Mouse (Mus musculus): Measurements from ENCODE around the gene Cldn5. TPM values are rescaled to one million over a fixed set of nuclear protein-coding genes. Genes with fewer than 3 reads are reported as not detected.

The Cldn5 gene
- polyA plus RNA-seq, 1 experiment from 2014 or later: 22.4 TPM

DNA sequence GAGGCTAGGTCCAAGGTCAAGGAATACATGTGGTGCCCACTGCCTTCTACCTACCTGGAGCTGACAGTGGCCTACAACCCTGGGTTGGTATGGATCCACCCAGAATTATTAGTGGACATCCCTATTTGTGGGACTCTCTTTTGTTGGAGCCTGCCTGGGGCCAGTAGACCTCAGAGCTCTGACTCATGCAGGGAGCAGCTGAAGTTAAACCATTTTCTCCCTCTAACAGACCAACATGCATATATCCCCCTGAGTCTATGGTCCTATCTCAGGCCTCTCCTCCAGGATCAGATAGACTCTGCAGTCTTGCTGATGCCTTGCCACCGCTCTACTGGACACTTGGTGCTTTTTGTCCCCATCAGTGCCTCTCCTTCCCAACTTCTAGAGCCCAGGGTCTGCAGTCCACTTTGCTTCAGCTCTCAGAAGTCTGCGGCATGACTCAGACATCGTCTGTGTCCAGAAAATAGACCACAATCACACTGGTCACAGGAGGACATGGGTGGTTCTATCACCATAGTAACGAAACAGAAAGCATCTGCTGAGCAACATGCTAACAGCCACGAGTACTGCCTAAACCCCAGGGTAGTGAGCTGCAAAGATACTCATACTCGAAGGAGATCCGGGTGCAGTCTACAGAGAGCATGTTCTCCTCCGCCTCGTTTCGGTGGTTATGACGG, 18.7 kb downstream of the Cldn5 start:
- 95% methylated on average over 11 of the region's 11 CpGs for WGBS
- Histone ChIP-seq H3K27ac (no peak overlapping the region), H3K4me1 (no peaks in the 10 kb centered on the region), H3K4me3 (no peak overlapping the region), H3K27me3 (no peaks in the 10 kb centered on the region), H3K4me2 (replicated peaks) (no peak overlapping the region), H3K9me3 (no peaks in the 10 kb centered on the region), H3K9ac (no peak overlapping the region), H3K36me3 (peaks cover 94% of the 10 kb centered on the region)
- ATAC-seq (ENCODE audit: low FRiP score, low read depth): no peak

DNA sequence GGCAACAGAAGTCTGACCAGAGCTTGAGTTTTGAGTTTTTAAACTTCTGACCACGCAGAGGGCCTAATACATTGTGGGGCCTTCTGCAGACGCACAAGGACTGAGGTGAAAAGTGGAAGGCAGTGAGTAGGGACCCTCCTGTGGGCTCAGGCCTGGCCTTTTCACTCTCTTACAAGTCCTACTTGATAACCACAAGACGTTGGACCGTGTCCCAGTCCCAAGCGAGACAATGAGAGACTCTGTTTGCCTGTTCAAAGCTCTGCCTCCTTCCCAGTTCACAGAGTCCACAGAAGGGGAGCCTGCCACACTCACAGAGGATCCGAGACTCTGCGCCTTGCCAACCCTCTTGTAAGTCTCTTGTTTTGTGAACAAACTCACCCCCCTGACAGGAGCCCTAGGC, 20.0 kb downstream of the Cldn5 start:
- H3K36me3 ChIP-seq: peaks cover 94% of the 10 kb centered on the region

DNA sequence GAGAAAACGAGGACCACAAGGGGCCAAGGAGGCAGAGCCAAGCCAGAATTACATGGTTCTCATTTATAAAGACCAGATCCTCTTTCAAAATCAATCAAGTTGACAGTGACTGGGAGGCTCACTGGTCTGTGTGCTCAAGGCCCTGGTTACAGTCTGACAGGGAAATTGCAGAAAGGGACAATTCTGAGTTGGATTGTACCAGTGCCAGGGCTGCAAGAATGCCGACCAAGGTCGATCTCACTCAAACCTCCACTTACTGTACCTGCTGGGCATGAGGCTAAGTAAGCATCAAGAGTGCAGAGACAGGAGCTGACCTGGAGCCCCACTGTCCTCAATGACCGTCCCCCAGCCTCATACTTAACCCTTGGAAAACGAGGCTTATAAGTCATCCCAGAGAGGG, 21.5 kb downstream of the Cldn5 start:
- H3K4me1 ChIP-seq: no peaks in the 10 kb centered on the region
- H3K4me3 ChIP-seq: no peak overlapping the region
- H3K27ac ChIP-seq: no peak overlapping the region
- H3K9me3 ChIP-seq: no peaks in the 10 kb centered on the region
- 90% methylated on average over 5 of the region's 5 CpGs for WGBS
- H3K4me2 ChIP-seq (replicated peaks): no peak overlapping the region
- H3K9ac ChIP-seq: no peak overlapping the region
- no peaks in the 10 kb centered on the region for H3K27me3 ChIP-seq
- peaks cover 84% of the 10 kb centered on the region for H3K36me3 ChIP-seq
- no peak for ATAC-seq (ENCODE audit: low FRiP score, low read depth)

More for the DNA sequence above, 20.0 kb downstream of the Cldn5 start:
- Histone ChIP-seq H3K27ac (no peak overlapping the region), H3K9me3 (no peaks in the 10 kb centered on the region), H3K4me3 (no peak overlapping the region), H3K4me1 (no peaks in the 10 kb centered on the region), H3K9ac (no peak overlapping the region), H3K27me3 (no peaks in the 10 kb centered on the region), H3K4me2 (replicated peaks) (no peak overlapping the region)
- ATAC-seq (ENCODE audit: low FRiP score, low read depth): no peak
- WGBS: 87% methylated on average over 7 of the region's 7 CpGs

DNA sequence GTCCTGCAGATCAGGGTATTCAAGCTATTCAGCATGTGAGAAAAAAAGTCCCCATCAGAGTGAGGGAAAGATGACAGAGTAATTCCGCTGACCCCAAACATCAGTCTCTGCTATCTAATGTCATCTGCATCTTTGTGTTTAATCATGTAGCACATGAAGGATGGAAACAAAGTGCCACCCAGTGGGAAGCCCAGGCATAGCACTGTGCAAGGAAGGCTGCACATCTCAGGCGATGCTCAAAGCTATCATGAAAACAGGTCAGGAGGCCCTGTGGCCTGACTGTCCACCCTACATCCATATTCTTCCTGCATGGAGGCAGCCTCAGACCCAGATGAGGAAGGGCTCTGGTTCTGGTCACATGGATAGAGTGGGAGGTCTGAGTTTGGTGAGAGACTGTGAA, 22.2 kb downstream of the Cldn5 start:
- Histone ChIP-seq H3K27ac (no peak overlapping the region), H3K27me3 (no peaks in the 10 kb centered on the region), H3K4me1 (no peaks in the 10 kb centered on the region), H3K36me3 (peaks cover 80% of the 10 kb centered on the region), H3K9me3 (no peaks in the 10 kb centered on the region), H3K4me2 (replicated peaks) (no peak overlapping the region), H3K4me3 (no peak overlapping the region), H3K9ac (no peak overlapping the region)
- 62% methylated on average over 2 of the region's 2 CpGs for WGBS
- no peak for ATAC-seq (ENCODE audit: low FRiP score, low read depth)

DNA sequence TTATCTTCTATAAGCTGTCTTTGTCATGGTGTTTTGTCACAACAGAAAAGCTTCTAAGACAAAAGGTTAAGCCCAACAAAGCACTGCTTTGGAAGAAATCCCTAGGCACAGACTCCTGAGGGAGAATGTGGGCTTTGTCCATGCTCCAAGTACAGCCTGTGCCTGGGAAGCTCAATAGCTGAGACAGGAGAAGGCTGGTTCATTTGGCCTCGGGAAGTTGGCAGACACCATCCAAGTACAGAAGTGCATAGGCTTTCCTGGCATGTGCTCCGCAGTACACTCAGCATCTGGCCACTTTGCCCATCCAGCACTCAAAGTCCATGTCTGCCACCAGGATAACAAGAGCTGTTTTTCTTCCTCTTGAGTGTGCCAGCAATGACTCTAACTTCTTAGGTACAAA, 29.1 kb downstream of the Cldn5 start:
- Histone ChIP-seq H3K9me3 (no peaks in the 10 kb centered on the region), H3K27ac (no peak overlapping the region), H3K27me3 (no peaks in the 10 kb centered on the region), H3K9ac (no peak overlapping the region), H3K4me2 (replicated peaks) (no peak overlapping the region), H3K36me3 (peaks cover 69% of the 10 kb centered on the region), H3K4me3 (no peak overlapping the region), H3K4me1 (peaks cover 4% of the 10 kb centered on the region; the same call in 1 of the 2 replicates)
- ATAC-seq (ENCODE audit: low FRiP score, low read depth): no peak
- WGBS: 95% methylated on average over 2 of the region's 2 CpGs

DNA sequence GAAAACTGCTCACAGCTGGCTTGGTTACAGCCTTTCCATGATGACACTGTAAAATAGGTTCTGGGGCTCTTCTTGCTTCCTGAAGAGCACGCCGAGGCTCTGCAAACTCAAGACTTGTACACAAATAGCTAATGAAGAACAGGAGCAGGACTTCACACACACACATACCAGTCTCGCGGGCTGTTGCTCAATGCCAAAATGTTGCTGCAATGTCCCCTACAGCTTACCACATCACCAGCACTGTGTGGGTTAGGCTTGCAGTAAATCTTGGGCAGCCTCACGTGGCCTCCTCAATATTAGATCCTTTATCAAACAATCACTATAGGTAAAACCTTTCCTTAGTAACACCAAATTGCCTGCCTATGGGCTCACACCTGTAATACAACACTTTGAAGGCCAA, 32.4 kb downstream of the Cldn5 start:
- H3K27ac ChIP-seq: no peak overlapping the region
- H3K9me3 ChIP-seq: no peaks in the 10 kb centered on the region
- 92% methylated on average over 5 of the region's 5 CpGs for WGBS
- peaks cover 21% of the 10 kb centered on the region for H3K4me1 ChIP-seq
- H3K4me3 ChIP-seq: no peak overlapping the region
- no peak overlapping the region for H3K4me2 ChIP-seq (replicated peaks)
- no peak overlapping the region for H3K9ac ChIP-seq
- H3K36me3 ChIP-seq: peaks cover 52% of the 10 kb centered on the region
- no peak for ATAC-seq (ENCODE audit: low FRiP score, low read depth)
- H3K27me3 ChIP-seq: no peaks in the 10 kb centered on the region

DNA sequence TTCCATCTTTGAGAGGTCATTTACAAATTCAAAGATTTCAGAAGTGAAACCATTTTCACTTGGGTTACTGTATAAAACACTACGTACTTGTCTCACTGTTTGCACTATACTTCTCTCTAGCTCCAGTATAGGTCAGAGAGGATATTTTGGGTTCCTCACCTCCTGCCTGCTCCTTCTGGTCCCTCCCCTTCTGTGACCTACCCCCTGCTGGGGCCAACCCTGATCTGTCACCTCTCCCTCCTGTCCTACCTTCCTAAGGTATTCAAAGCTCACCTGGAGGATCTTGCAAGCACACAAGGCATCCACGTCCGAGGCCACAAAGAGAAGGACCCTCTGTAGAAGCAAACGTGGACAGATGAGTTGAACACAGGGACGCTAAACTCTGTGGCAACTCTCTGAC, 34.4 kb downstream of the Cldn5 start:
- Histone ChIP-seq H3K4me2 (replicated peaks) (peak overlapping the region; percentile 93), H3K4me3 (peak overlapping the region; percentile 81), H3K27ac (no peak overlapping the region), H3K36me3 (peaks cover 51% of the 10 kb centered on the region), H3K27me3 (no peaks in the 10 kb centered on the region), H3K4me1 (peaks cover 21% of the 10 kb centered on the region), H3K9ac (peak overlapping the region; percentile 71), H3K9me3 (no peaks in the 10 kb centered on the region)
- 5% methylated on average over 5 of the region's 5 CpGs for WGBS
- peak; percentile 0; the same call in 1 of the 2 replicates for ATAC-seq (ENCODE audit: low FRiP score, low read depth)

DNA sequence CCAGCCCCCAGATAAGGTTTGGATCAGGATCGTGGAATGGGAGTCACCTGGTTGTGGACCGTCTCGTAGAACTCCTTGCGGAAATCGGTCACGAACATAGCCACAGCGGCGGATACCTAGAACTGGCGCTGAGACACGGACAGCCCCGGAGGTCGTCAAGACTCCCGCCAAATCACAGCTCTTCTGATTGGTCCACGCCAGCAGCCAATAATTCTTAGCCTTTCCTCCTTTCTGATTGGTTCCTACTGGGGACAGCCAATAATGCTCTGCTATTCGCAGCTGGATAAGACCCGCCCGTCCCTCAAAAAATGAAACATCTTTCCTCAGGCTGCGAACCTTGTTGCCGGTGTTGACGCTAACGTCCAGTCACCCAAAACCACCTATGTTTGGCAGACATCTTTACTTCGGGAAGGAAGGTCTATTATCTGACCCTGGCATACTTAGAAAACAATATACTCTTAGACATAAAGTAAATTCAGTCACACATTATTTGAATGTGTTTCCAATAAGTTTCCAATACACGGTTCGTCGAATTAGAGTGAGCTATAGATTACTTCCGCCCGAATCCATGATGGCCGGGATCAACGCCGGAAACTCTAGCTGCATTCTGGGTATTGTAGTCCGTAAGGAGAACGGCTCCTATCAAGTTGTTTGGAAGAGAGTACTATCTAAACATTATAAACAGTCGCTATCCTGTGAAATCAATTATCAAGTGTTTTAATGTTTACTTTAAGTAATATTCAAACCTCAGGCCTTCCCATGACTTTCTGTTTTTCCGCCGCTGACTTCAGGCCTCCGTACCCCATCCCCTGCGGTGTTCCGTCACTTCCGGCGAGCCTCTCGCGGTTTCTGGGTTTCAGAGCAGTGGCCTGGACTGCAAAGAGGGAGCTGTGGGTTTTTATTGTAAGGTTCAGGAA, 35.1 kb downstream of the Cldn5 start, which contains the start of the genes Ufd1 and Cdc45:
TSS of gene Ufd1 (plus strand) at position 312 of the 917 bp plus-strand sequence.
TSS of gene Cdc45 (minus strand) at position 520 of the 917 bp plus-strand sequence.
- Histone ChIP-seq H3K9ac (peak within 1 kb of the TSS; percentile 93), H3K4me1 (peaks cover 21% of the 10 kb centered on the region), H3K9me3 (no peaks in the 10 kb centered on the region), H3K4me3 (peak within 1 kb of the TSS; percentile 81), H3K27ac (peak within 1 kb of the TSS; percentile 72; the same call in 1 of the 2 replicates), H3K4me2 (replicated peaks) (peak within 1 kb of the TSS; percentile 93), H3K27me3 (no peaks in the 10 kb centered on the region), H3K36me3 (peaks cover 51% of the 10 kb centered on the region)
- peak; percentile 96 for ATAC-seq (ENCODE audit: low FRiP score, low read depth)
- under 1% methylated on average over 42 of the region's 42 CpGs for WGBS

DNA sequence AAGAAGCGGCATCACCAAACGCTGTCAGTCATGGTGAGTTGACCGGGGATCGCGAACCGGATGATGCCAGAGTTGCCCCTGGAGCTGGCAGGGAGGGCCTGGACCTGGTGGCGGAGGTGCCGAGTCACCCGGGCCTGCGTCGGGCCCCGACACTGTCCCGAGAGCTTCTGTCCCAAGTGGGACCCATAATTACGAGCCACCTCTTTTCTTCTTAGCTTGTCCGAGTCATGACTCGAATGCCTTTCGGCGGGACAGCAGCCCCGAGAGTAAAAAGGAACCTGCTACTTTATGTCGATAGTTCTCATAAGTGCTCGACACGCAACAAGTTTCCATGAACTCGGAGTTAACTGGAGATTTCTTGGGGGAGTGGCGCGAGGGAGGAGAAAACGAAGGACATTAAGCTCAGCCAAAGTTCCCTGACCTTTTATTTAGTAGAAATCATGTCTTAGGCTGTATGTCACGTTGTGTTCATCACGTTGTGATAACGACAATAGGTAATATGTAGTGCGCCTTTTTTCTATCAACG, 35.8 kb downstream of the Cldn5 start:
- H3K27me3 ChIP-seq: no peaks in the 10 kb centered on the region
- peak overlapping the region; percentile 72; the same call in 1 of the 2 replicates for H3K27ac ChIP-seq
- peaks cover 51% of the 10 kb centered on the region for H3K36me3 ChIP-seq
- H3K9me3 ChIP-seq: no peaks in the 10 kb centered on the region
- peak overlapping the region; percentile 93 for H3K9ac ChIP-seq
- peak overlapping the region; percentile 81 for H3K4me3 ChIP-seq
- peaks cover 21% of the 10 kb centered on the region for H3K4me1 ChIP-seq
- peak overlapping the region; percentile 93 for H3K4me2 ChIP-seq (replicated peaks)
- 2% methylated on average over 31 of the region's 31 CpGs for WGBS
- ATAC-seq (ENCODE audit: low FRiP score, low read depth): peak; percentile 20

DNA sequence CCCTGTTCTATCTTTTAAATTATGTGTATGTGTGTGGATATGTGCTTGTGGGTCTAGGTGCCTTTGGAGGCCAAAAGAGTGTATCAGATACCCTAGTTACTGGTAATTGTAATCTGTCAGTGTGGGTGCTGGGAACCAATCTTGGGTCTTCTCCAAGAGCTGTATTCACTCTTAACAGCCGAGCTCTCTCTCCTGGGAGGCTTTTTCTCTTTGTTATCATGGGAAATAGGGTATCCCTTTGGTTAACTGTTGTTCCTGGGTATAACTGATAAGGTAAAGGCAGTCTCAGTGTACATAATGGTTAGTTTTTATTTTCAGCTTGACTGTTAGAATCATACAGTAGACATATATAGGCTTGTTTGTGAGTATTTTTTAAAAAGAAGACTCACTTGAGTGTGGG, 45.7 kb downstream of the Cldn5 start:
- Histone ChIP-seq H3K36me3 (peaks cover 98% of the 10 kb centered on the region), H3K27me3 (no peaks in the 10 kb centered on the region), H3K9ac (no peak overlapping the region), H3K4me2 (replicated peaks) (no peak overlapping the region), H3K4me3 (no peak overlapping the region), H3K27ac (no peak overlapping the region), H3K4me1 (no peaks in the 10 kb centered on the region), H3K9me3 (no peaks in the 10 kb centered on the region)
- no peak for ATAC-seq (ENCODE audit: low FRiP score, low read depth)
- WGBS: 97% methylated on average over 1 of the region's 1 CpGs

DNA sequence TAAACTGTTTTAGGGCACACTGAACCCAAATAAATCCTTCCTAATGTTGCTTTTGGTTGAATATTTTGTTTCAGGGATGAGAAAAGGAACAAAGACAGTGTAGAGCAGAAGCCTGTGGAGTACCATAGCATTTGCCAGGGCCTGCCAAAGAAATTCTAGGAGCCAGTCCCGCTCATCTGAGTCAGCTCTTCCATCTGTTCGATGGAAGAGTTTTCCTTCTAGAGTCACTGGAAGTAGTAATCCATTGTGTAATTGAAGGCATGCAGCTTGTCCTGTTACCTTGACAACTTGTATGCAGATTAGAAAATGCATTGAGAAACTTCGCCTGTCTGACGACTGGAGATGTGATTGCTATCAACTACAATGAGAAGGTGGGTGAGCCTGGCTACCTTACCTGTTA, 46.3 kb downstream of the Cldn5 start:
- H3K4me1 ChIP-seq: no peaks in the 10 kb centered on the region
- no peak for ATAC-seq (ENCODE audit: low FRiP score, low read depth)
- no peak overlapping the region for H3K4me2 ChIP-seq (replicated peaks)
- 86% methylated on average over 4 of the region's 4 CpGs for WGBS
- no peak overlapping the region for H3K4me3 ChIP-seq
- no peaks in the 10 kb centered on the region for H3K9me3 ChIP-seq
- peaks cover 98% of the 10 kb centered on the region for H3K36me3 ChIP-seq
- H3K27ac ChIP-seq: no peak overlapping the region
- no peaks in the 10 kb centered on the region for H3K27me3 ChIP-seq
- H3K9ac ChIP-seq: no peak overlapping the region

All from limb, embryonic 13.5 days (tissue).